Mouse (Mus musculus) lung, postnatal 0 days (tissue): ENCODE measurements around the gene Fam178b. TPM values are rescaled to one million over a fixed set of nuclear protein-coding genes. Genes with fewer than 3 reads are reported as not detected.

ENCODE experiments used
- ATAC-seq: fragments of 200-750 bp; cut with Nextera tagmentation; 2 replicates; pipeline ENCODE4 v1.8.0; 2017; ENCODE audit warnings: moderate library complexity
- DNase-seq: peaks from one replicate; pipeline ENCODE4 v3.0.0-alpha.2; 2016; ENCODE audit warnings: low spot score
- H3K27ac ChIP-seq: fragments of 300-500 bp; sonication (generic); 2 replicates; pipeline ENCODE4 v1.5.1; 2014; ENCODE audit warnings: antibody characterized with exemption, mild to moderate bottlenecking, low read length, mixed read lengths
- H3K27me3 ChIP-seq: fragments of 300-500 bp; sonication (generic); replicated peaks from 2 replicates; pipeline ENCODE4 v1.6.1; 2014; ENCODE audit warnings: low read length, mixed read lengths; ENCODE audit not compliant: insufficient read depth
- H3K36me3 ChIP-seq: fragments of 300-500 bp; sonication (generic); 2 replicates; pipeline ENCODE4 v1.6.1; 2014; ENCODE audit warnings: low read length, mixed read lengths; ENCODE audit not compliant: insufficient read depth
- H3K4me1 ChIP-seq: fragments of 300-500 bp; sonication (generic); 2 replicates; pipeline ENCODE4 v1.6.1; 2014; ENCODE audit warnings: antibody characterized with exemption, low read depth, low read length, mixed read lengths; ENCODE audit not compliant: insufficient read depth
- H3K4me2 ChIP-seq: fragments of 300-500 bp; sonication (generic); replicated peaks from 2 replicates; pipeline ENCODE4 v1.6.1; 2014; ENCODE audit warnings: low read depth, mild to moderate bottlenecking, low read length, moderate library complexity, mixed read lengths
- H3K4me3 ChIP-seq: fragments of 300-500 bp; sonication (generic); 2 replicates; pipeline ENCODE4 v1.5.1; 2014; ENCODE audit warnings: low read depth, low read length
- H3K9ac ChIP-seq: fragments of 300-500 bp; sonication (generic); replicated peaks from 2 replicates; pipeline ENCODE4 v1.6.1; 2014; ENCODE audit warnings: low read depth, mild to moderate bottlenecking
- H3K9me3 ChIP-seq: fragments of 300-500 bp; sonication (generic); 2 replicates; pipeline ENCODE4 v1.6.1; 2016; ENCODE audit warnings: low read length, mixed read lengths
- CTCF ChIP-seq: IDR thresholded peaks from 2 replicates; pipeline ENCODE4 v1.5.1; 2016; ENCODE audit warnings: antibody characterized with exemption, mild to moderate bottlenecking
- EP300 ChIP-seq: IDR thresholded peaks from 2 replicates; pipeline ENCODE4 v1.6.1; 2016; ENCODE audit warnings: antibody characterized with exemption, mild to moderate bottlenecking, control low read depth
- WGBS: fragments of 180-500 bp; shearing (Covaris S2); extraction: QIAGEN DNeasy Blood & Tissue Kit; methylation state at CpG from one replicate; pipeline ENCODE4 v1.1.7; 2014; 5-methylcytosine and 5-hydroxymethylcytosine counted together
- polyA plus RNA-seq: library from polyadenylated mRNA; unstranded; fragments of >200 nt; fragmentation: Nextera tagmentation; extraction: Ambion mirVana; gene quantifications from 2 replicates; pipeline ENCODE4 v1.2.1, GENCODE M21; 2015

Gene Fam178b
- polyA plus RNA-seq, 1 experiment from 2014 or later = 5.1 TPM

GRCm38 (mm10) chr1:36528351-36528750 lies 154.6 kb downstream of the Fam178b start:
- peaks cover 15% of the 10 kb centered on the region; the same call in 1 of the 2 replicates for H3K36me3 ChIP-seq
- no peak overlapping the region for H3K9ac ChIP-seq
- 9% methylated on average over 1 of the region's 1 CpGs for WGBS
- H3K9me3 ChIP-seq = no peaks in the 10 kb centered on the region
- no peak overlapping the region for H3K4me3 ChIP-seq
- H3K4me1 ChIP-seq = no peaks in the 10 kb centered on the region; the same call in 1 of the 2 replicates
- H3K27ac ChIP-seq = no peak overlapping the region
- H3K27me3 ChIP-seq = no peaks in the 10 kb centered on the region
- DNase-seq (peak; percentile 68), ATAC-seq (peak; percentile 25; the same call in 1 of the 2 replicates)
- TF ChIP-seq EP300 (no peak), CTCF (no peak)
- no peak overlapping the region for H3K4me2 ChIP-seq

GRCm38 (mm10) chr1:36526903-36527302 lies 156.1 kb downstream of the Fam178b start:
- H3K4me2 ChIP-seq = no peak overlapping the region
- no peaks in the 10 kb centered on the region; the same call in 1 of the 2 replicates for H3K4me1 ChIP-seq
- ATAC-seq = no peak
- no peaks in the 10 kb centered on the region for H3K27me3 ChIP-seq
- 82% methylated on average over 10 of the region's 10 CpGs for WGBS
- DNase-seq = no peak
- no peak overlapping the region for H3K27ac ChIP-seq
- no peak overlapping the region for H3K9ac ChIP-seq
- H3K9me3 ChIP-seq = no peaks in the 10 kb centered on the region
- TF ChIP-seq CTCF (no peak), EP300 (no peak)
- H3K4me3 ChIP-seq = no peak overlapping the region
- H3K36me3 ChIP-seq = peaks cover 29% of the 10 kb centered on the region; the same call in 1 of the 2 replicates

- peaks cover 36% of the 10 kb centered on the region; the same call in 1 of the 2 replicates for H3K36me3 ChIP-seq
- ATAC-seq = no peak
Measured at GRCm38 (mm10) chr1:36525774-36526173, 157.2 kb downstream of the Fam178b start.

GRCm38 (mm10) chr1:36524058-36524457 lies 158.9 kb downstream of the Fam178b start:
- Histone ChIP-seq H3K27me3 (no peaks in the 10 kb centered on the region), H3K4me1 (no peaks in the 10 kb centered on the region), H3K9ac (no peak overlapping the region), H3K4me2 (no peak overlapping the region), H3K9me3 (no peaks in the 10 kb centered on the region), H3K27ac (no peak overlapping the region), H3K4me3 (no peak overlapping the region), H3K36me3 (peaks cover 47% of the 10 kb centered on the region)
- TF ChIP-seq CTCF (no peak), EP300 (no peak)
- DNase-seq = no peak
- WGBS = 62% methylated on average over 5 of the region's 5 CpGs
- ATAC-seq = no peak

More at GRCm38 (mm10) chr1:36525774-36526173, 157.2 kb downstream of the Fam178b start:
- no peak overlapping the region for H3K4me2 ChIP-seq
- H3K27ac ChIP-seq = no peak overlapping the region
- H3K4me3 ChIP-seq = no peak overlapping the region
- H3K27me3 ChIP-seq = no peaks in the 10 kb centered on the region
- no peaks in the 10 kb centered on the region for H3K9me3 ChIP-seq
- no peak overlapping the region for H3K9ac ChIP-seq
- H3K4me1 ChIP-seq = no peaks in the 10 kb centered on the region; the same call in 1 of the 2 replicates
- no peak for TF ChIP-seq EP300
- TF ChIP-seq CTCF = no peak
- WGBS = 88% methylated on average over 12 of the region's 12 CpGs
- DNase-seq = no peak

GRCm38 (mm10) chr1:36523332-36524013 lies 159.5 kb downstream of the Fam178b start:
- 63% methylated on average over 9 of the region's 9 CpGs for WGBS
- H3K9ac ChIP-seq = no peak overlapping the region
- H3K27me3 ChIP-seq = no peaks in the 10 kb centered on the region
- no peak overlapping the region for H3K4me3 ChIP-seq
- no peak for DNase-seq
- ATAC-seq = no peak
- no peaks in the 10 kb centered on the region for H3K9me3 ChIP-seq
- peaks cover 47% of the 10 kb centered on the region for H3K36me3 ChIP-seq
- no peak overlapping the region for H3K4me2 ChIP-seq
- no peaks in the 10 kb centered on the region for H3K4me1 ChIP-seq
- TF ChIP-seq EP300 (no peak), CTCF (no peak)
- no peak overlapping the region for H3K27ac ChIP-seq

- H3K36me3 ChIP-seq = peaks cover 47% of the 10 kb centered on the region
- WGBS = 92% methylated on average over 7 of the region's 7 CpGs
- H3K4me2 ChIP-seq = no peak overlapping the region
- no peak for TF ChIP-seq EP300
- no peak for TF ChIP-seq CTCF
- H3K9me3 ChIP-seq = no peaks in the 10 kb centered on the region
- no peak overlapping the region for H3K9ac ChIP-seq
- DNase-seq (no peak), ATAC-seq (no peak)
- H3K4me1 ChIP-seq = no peaks in the 10 kb centered on the region
- no peak overlapping the region for H3K4me3 ChIP-seq
- H3K27ac ChIP-seq = no peak overlapping the region
- no peaks in the 10 kb centered on the region for H3K27me3 ChIP-seq
Measured at GRCm38 (mm10) chr1:36522210-36522609, 160.8 kb downstream of the Fam178b start.
